Mouse (Mus musculus) heart, postnatal 25 days (tissue): ENCODE measurements around the gene RPS10-NUDT3. TPM values are rescaled to one million over a fixed set of nuclear protein-coding genes. Genes with fewer than 3 reads are reported as not detected.
A peak's percentile ranks its signal among the peaks of the same experiment; 100 is the strongest.

Experiments
- DNase-seq: peaks from one replicate; pipeline ENCODE4 v3.0.0; 2022; ENCODE audit warnings: low spot score
- intact Hi-C: fragments of 180-260 bp; cut with DNase I; formaldehyde crosslinking; loops from one replicate; pipeline ENCODE4 v1.15.1; 2025
- total RNA-seq, 2 experiments: library from RNA; stranded (reverse); gene quantifications; 2 replicates each; pipeline ENCODE4 v1.2.3; 2021

RPS10-NUDT3 gene
- total RNA-seq, 2 experiments from 2014 or later: 0.94 TPM; not detected in 1

DNA sequence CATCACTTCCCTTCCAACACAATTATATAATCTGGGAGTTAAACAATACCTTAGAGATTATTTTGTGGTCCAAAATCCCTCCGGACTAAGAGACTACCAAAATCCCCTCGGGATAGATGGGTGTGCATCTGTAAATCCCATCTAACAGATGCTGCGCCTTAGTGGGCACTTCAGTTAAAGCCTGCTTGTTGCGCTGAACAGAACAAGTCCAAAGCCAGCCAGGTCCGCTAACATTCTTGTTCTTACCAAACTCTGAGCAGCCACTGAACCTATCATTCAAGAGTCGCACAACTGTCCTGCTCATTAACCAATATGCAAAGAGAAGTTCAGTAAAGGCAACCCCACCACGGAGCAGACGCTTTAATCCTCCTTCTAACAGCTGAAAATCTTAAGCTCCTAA, 13.9 kb downstream of the RPS10-NUDT3 start:
- no peak for DNase-seq
- intact Hi-C loops: loop anchor here (2.0 to 5.0 kb wide), 2 partner anchors 16 to 34 kb away; no protein-coding TSS in a partner anchor

- intact Hi-C loops: no loop called here
- DNase-seq: no peak
These were observed 19.6 kb downstream of the RPS10-NUDT3 start for GRCm38 (mm10) chr17:27615388-27615787.

DNA sequence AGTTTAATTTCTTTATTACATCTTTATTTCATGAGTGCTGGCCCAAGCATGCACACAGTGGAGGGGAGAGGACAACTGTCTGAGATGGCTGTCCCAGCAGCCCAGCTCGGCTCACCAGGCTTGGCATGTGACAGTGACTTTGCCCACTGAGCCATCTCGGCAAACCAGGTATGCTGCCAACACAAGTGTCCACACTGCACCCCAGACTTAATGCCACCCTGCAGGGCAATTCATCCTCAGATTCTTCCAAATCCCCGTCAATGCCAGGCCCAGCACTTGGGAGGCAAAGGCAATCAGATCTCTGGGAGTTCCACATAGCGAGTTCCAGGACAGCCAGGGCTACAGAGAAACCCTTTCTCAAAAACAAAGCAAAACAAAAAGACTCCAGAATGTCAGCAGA, 22.0 kb downstream of the RPS10-NUDT3 start:
- intact Hi-C loops: no loop called here
- no peak for DNase-seq

- no peak for DNase-seq
- intact Hi-C loops: no loop called here
These were observed 23.0 kb downstream of the RPS10-NUDT3 start for GRCm38 (mm10) chr17:27611994-27612393.

- no peak for DNase-seq
- intact Hi-C loops: no loop called here
These were observed 23.5 kb downstream of the RPS10-NUDT3 start for GRCm38 (mm10) chr17:27611519-27611884.

- intact Hi-C loops: no loop called here
- DNase-seq: no peak
These were observed 24.1 kb downstream of the RPS10-NUDT3 start for GRCm38 (mm10) chr17:27610679-27611518.

GRCm38 (mm10) chr17:27609576-27609975, 25.4 kb downstream of the RPS10-NUDT3 start:
- DNase-seq: no peak
- intact Hi-C loops: no loop called here

DNA sequence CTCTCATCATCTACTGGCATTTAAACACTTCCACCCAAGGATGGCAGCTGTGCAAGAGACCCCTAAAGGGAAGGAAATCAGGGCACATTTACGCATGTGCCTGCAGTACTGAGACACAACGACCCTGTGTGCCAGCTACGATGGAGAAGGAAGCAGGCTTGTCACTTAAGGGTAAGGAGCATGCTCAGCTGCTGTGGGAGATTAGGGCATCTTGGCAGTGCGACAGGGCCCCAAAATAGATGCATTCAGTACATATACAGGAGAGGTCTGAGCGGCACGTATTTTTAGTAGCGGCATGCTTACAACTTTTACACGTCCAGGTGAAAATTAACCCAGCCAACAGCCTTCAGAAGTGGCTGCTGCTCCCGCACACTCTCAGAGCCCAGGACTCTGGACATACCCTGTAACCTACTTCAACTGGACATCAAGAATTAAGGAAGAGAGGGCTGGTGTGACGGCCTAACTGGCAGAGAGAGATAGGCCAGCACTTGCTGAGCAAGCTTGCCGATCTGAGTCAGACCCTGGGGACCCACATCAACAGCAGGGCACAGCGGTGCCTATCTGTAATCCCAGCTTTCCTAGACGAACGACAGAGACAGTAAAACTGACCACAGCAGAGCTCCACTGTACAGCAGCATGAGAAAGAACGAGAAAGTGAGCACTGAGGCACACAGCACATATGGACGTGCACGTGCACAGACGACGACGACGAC, 31.3 kb downstream of the RPS10-NUDT3 start:
- intact Hi-C loops: loop anchor here (2.0 kb wide), 1 partner anchor 17 kb away; no protein-coding TSS in a partner anchor
- peak; percentile 23 for DNase-seq

DNA sequence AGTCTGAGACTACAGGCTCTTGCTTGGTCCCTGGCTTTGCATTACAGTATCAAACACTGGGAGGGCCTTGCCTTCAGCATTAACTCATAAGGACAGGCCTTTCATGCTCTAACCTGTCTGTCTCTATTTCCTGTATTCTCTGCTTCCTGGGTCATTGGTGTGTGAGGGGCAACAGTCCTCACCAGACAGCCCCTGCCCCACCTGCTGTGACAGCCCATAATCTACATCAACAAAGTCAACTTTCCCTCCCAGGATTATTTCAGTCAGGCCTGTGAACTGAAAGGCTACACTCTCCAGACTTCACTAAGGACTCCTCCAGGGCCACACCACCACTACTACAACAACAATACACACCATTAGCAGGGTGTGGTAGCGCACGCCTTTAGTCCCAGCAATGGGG, 32.0 kb downstream of the RPS10-NUDT3 start:
- intact Hi-C loops: no loop called here
- no peak for DNase-seq

- intact Hi-C loops: no loop called here
- no peak for DNase-seq
These were observed 34.2 kb downstream of the RPS10-NUDT3 start for GRCm38 (mm10) chr17:27600869-27601268.

DNA sequence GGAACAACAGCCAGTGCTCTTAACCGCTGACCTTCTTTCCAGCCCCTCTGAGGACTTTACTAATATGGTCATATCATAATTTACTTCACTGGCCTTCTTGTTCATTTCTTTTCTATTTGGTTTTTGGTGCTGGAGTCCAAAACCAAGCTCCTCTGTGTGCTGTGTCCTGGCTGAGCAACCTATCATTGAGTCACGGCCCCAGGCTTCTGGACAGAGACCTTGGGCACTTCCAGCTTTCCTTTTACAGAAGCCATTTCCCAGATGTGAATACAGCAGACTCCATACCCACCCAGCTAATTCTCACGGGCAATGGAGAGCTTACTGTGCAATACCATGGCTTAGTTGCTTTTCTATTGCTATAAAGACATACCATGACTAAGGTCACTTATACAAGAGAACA, 34.7 kb downstream of the RPS10-NUDT3 start:
- DNase-seq: no peak
- intact Hi-C loops: no loop called here

GRCm38 (mm10) chr17:27596376-27597190, 38.4 kb downstream of the RPS10-NUDT3 start:
- intact Hi-C loops: no loop called here
- no peak for DNase-seq

GRCm38 (mm10) chr17:27595659-27596375, 39.2 kb downstream of the RPS10-NUDT3 start:
- DNase-seq: no peak
- intact Hi-C loops: no loop called here

DNA sequence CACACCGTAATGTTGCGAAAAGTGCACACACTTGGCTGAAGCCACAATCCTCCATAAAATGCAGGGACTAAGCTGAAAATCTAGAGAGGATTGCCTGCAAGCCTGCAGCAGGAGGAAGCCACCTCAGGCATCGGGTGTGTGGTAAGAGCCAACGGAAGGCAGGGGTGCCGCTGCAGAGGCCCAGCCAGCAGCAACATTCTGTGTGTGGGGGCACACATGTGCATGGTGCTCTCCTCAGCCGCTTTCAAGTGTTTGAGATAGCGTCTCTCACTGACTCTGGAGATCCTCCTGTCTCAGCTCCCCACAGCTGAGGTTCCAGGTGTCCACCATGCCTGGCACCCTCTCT, 42.5 kb downstream of the RPS10-NUDT3 start:
- intact Hi-C loops: no loop called here
- DNase-seq: no peak

GRCm38 (mm10) chr17:27591826-27592564, 43.0 kb downstream of the RPS10-NUDT3 start:
- DNase-seq: no peak
- intact Hi-C loops: no loop called here

GRCm38 (mm10) chr17:27588231-27588630, 46.8 kb downstream of the RPS10-NUDT3 start:
- DNase-seq: no peak
- intact Hi-C loops: loop anchor here (5.0 kb wide), 1 partner anchor 34 kb away; the partner anchor contains the start of gene Nudt3

- intact Hi-C loops: loop anchor here (2.0 to 5.0 kb wide), 2 partner anchors 20 to 35 kb away; partner anchors contain the start of gene Nudt3
- peak; percentile 25 for DNase-seq
These were observed 47.8 kb downstream of the RPS10-NUDT3 start for GRCm38 (mm10) chr17:27587252-27587651.

DNA sequence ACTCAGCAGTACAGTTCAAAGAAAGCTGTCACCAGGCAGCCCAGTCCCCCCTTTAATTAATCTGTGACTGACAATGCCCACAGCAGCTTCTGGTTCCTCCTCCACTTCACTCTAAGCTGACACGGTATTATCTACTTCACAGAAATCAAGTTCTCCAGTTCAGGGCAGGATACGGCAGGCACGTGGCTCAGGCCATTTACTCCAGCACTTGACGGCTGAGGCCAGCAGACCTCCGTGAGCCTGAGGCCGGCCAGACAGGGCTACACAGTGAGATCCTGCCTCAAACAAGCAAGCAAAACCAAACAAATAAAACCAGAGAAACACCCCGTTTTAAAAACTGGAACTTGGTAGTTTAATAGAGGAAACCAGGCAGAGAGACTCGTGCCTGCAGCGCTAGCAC, 48.4 kb downstream of the RPS10-NUDT3 start:
- DNase-seq: no peak
- intact Hi-C loops: loop anchor here (2.0 to 5.0 kb wide), 2 partner anchors 20 to 36 kb away; partner anchors contain the start of gene Nudt3
